Mouse (Mus musculus) lung, postnatal 36 days (tissue): Measurements from ENCODE around the gene Ier5.

Experiments
- DNase-seq: peaks from one replicate; pipeline ENCODE4 v3.0.0; 2022; ENCODE audit warnings: mixed read lengths

Gene Ier5

DNA sequence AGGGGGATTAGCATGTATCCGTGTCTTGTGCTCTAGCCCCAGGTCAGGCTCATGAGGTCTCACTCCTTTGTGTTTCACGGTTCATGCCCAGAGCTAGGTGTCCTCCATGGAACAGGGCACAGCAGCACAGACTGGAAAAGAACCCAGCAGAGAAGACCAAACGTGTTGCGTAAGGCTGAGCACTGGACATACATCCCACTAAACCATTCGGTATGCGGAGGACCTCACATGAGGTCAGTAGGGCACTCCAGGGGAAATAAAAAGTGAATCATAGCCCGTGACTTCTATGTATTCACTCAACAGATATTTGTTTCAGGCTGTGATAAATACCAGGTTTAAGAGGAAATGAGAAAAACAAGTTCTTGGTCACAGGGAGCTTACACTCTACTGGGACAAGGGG, 23.6 kb downstream of the Ier5 start:
- no peak for DNase-seq

DNA sequence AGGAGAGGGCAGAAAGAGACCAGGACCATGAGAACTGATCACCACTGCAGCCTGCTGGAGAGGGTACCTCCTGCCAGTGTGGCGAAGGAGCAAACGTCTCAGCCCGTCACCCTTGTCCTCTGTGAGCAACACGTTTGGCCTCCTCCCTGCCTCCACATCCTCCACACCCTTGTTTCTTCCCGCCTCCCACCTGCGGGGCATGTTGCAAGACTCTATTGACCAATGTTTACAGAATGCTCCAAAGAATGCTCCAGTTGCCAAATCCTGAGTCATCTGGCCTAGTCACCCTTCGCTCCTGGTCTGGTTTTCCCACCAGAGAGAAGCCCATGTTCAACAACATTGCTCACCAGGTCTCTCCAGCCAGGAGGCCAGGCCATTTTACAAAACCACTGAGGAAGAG, 24.6 kb downstream of the Ier5 start:
- DNase-seq = peak; percentile 93

DNA sequence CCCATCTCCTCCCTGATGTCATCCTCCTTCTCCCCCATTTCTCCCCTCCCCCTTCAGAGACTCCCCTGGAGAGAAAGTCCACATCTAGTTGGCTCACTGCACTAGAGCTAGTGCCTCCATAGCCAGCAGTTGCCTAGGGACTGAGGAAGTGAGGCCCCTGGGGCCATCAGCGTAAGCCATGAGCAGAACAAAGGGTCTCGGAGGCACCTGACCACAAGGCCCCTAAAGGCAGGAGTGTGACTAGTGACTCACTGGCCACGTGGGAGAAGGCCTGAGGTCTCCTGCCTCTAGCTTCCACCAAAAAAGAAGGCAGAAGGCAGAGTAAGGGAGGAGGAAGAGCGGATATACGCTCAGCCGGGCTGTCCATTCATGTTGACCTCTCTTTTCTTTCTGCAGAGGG, 25.5 kb downstream of the Ier5 start:
- no peak for DNase-seq

DNA sequence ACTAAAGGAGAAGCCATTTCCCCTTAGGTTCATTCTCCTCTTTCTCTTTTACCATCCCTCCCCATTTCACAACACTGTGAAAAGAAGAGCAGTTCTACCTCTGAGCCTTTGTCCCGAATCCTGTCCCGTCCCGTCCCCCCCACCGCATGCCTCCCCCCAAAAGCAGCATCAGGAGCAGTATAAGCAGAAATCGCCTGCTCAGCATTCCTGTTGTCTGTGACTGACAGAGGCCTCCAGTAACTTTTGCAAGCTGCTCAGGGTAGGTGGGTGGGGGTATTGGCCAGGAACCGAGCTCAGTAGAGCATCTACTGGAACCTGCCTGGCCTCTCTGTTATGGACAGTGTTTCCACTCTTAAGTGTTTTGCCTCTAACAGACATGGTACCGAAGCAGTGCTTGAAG, 26.3 kb downstream of the Ier5 start:
- DNase-seq = no peak

DNA sequence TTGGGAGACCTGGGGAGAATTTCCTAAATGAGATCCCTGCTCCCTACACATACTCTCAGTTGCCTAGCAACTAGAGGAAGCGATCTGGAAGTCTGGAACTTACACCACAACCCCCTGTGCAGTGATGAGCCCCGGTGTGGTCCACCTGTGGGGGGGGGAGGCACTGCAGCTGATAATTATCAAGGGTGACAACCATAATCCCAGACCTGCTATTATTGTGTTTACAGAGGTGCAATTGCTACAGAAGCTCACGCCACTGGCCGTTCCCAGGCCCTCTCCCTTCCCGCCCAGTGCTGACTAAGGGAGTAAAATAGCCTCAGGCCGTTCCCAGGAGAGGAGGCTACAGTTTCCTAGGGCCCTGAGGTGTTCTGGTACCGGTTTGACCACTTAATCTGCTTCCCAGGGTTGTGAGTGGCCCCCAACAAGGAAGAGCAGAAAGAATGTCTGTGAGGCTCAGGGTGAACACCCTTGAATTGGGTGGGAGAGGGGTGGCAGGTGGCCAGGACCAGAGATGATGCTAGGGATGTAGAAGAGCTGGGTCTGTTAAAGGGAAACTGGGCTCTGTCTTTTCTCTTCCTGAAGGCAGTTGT, 28.1 kb downstream of the Ier5 start:
- no peak for DNase-seq

DNA sequence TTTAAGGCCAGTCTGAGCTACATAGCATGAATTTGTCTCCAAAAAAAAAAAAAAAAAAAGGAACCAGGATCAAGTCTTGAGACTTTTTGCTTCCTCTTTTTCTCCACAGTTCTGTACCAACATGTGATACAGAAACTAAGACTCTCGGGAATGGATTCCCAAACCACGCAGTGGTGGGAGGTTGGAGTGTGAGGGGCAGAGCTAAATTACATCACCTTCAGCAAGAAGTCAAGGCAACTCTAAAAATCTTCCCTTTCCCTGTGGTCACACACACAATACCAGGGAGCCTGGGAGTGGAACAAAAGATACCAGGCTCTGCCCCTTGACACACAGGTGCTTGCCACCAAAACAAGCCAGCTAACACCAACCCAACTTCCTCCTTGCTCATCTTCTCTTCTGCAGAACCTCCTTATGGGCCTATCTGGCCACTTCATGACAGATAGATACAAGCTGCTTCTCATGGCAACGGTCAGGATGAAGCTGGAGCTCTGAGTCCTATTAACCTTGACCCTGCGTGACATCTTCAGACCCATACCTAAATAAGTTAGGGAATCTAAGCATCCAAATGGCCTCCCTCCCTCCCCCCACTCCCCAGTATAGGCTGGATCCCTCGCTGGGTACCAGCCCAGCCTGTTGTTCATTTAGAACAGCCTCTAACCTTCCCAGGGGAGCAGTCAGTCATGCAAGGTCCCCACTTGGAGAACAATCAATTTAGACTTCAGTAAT, 28.7 kb downstream of the Ier5 start:
- no peak for DNase-seq

DNA sequence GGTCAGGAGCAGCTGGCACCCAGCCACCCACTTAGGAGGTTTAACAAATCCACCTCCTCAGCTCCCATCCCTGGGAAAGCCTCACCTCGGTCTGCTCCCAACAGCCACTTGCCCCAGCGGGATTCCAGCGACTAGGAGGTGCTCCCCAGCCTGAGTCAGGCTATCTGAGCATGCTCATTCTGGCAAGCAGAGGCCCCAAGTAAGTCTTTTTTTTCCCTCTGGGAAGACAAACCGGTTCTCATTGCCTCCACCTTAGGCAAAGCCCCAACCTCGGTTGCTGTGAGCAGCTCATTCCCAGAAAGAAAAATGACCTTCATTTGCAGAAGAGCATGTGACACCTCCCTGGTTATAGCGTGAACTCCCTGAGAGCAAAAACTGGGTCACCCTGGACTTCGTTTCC, 29.7 kb downstream of the Ier5 start:
- no peak for DNase-seq

DNA sequence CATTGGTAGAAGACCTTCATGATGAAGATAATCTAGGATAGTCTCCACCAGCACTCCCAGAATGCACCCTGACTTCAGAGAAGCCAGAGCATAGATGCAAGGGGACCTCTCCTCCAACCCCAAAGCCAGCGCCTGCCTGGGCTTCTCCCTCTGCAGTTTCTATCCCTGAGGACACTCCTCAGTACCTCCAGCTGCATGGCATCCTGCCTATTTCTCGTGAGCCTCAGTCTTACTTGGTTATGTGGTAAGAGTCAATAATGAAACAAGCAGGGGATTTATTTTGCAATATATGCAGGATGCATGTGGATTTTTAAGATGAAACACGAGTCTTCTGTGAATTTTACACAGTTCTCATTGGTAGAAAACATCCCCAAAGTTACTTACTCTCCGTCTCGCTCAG, 33.2 kb downstream of the Ier5 start:
- DNase-seq = no peak

DNA sequence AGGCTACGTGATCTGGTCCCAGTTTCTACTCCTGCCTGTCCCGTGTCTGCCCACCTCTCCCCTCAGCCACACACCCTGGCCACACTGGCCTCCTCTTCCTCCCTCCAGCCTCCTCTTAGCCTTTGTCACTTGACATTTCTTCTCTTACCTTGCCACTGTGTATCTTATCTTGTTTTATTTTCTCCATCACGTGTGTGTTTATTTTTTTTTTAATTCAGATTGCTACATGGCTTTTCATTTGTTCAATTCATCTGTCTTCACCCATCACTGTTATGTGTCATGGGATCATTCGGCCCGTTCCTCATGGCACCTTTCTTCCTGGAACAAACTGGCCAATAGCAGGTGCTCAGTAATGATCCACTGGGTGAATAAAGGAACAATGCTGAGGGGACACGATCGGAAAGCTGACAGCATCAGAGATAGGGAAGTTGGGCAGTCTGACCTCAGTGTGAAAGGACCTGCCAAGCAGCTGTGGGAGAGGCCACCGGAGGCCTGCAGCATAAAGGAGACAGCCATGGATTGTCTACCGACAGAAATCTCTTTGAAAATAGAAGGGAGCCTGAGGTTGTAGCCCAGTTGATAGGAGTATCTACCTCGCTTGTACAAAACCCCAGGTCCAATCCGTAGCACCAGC, 34.3 kb downstream of the Ier5 start:
- no peak for DNase-seq

DNA sequence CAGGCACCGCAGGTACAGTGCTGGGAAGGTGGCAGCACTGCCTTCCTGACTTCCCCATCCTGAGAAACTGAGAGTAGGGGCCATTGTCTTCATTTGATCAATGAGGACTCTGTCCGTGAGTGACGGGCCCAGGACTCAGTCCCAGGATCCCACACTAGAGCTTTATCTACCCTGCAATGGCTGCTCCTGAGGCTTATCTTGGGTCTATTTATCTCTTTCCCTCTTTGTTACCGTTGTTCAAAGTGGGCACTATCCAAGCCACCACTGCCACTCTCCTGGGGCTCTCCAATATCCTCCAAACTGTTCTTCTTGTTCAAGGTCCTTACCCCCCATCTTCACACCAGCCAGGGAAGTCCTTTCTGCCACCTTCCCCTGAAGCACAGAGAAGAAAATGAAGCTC, 34.8 kb downstream of the Ier5 start:
- DNase-seq = no peak

DNA sequence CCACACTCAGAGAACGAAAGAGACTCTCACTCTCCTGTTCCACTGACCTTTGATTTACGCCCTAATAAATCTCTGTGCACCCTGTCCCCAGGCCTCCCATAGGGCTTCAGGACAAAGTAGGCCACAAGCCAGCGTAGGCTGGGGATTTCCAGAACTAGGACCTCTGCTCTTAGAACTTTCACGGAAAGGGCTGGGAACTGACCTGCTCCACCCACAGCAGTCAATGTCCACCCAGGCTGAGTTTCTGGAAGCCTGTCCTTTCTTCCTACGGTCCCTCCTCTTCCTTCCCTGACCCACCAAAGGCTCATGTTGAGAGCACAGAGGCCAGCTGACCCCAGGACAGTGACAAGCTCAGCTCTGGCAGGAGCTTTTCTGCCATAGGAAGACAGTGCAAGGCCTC, 35.3 kb downstream of the Ier5 start:
- DNase-seq = no peak

DNA sequence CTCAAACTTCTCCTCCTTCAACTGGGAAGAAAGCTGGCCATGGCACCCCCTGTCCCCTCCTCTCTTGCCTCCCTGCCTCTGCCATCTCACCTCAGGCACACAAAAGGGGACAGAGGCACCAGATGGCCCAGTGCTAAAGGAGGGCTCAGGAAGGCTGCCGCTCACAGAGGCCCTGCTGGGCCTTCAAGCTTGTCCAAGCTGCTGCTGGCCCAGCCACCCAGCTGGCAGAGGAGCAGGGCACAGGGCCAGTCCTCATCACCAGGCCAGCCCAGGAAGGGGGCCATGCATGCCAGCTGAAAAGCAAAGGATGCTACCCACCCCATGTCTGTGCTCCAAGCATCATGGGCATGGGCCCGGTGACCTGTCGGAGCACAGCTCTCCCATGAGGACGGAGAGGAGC, 36.5 kb downstream of the Ier5 start:
- DNase-seq = no peak

DNA sequence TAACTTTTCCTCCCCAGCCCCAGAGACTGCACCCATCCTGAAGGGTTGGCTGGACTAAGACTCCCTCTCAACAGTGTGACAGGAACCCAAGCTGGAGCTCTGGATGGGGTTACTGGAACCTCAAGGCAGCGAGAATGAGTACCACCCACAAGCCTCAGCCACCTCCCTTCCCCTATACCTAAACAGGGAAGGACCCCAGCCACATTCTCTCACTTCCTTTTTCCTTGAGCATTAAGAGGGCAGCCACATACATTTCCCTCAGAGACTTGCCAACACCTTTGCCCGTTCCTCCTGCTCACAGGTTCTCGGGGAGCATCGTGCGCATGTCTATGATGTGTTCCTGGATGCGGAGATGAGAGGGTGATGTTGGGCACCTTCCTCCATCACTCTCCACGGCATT, 37.4 kb downstream of the Ier5 start:
- no peak for DNase-seq

DNA sequence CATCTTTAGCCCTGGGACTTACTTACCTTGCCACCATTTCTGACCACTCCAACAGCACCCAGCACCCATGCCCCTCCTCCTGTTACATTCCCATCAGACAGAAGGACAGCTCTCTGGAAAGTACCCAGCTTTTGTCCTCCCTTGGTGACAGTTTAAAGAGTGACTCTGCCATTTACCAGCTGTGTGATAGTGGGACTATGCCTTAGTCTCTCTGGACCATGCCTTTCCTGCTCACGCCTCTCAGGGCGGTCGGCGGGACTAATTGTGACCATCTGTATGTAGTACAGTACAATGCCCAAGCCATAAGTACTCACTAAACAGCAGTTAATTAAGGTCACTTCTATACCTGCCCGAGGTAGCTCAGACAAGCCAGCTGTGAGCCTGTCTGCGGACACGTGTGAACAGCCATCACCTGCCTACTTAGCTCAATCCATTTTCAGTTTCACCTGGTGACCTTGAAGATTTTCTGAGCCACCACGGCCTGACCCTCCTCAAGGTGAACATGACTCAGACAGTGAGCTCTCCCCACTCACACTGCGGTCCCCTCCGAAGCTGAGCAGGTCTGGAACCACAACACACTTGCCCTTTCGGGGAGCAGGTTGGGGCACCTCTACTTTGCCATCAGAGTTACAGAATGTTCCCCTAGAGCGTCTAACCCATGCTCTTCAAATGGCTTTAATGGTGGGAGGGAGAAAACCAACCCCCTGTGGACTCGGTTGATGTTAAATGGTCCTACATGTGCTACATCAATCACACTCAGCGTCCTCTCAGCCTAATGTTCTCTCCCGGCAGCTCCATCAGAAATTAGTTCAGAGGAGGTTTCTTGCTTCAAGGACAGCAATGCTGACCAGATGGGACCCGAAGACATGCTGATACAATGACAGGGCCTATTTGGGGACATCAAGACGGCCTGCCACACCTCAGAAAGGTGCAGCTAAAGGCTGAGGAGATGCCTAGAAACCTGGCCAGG, 38.3 kb downstream of the Ier5 start:
- DNase-seq = no peak

DNA sequence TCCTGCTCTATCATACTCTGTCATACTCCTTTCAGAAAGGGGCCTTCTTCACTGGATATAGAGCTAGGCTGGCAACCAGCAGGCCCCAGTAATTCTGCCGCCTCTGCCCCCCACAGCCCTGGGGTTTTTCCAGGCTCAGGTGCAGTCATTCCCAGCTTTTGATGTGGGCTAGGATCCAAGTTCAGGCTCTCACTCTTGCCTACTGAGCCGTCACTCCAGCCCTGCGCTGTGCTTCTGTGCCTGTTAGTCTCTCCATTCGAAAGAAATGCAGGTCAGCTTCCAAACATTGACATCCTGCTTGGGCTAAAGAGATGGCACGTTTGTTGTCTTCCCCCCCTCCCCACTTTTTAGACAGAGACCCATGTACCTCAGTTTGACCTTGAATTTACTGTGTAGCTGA, 39.2 kb downstream of the Ier5 start:
- no peak for DNase-seq

DNA sequence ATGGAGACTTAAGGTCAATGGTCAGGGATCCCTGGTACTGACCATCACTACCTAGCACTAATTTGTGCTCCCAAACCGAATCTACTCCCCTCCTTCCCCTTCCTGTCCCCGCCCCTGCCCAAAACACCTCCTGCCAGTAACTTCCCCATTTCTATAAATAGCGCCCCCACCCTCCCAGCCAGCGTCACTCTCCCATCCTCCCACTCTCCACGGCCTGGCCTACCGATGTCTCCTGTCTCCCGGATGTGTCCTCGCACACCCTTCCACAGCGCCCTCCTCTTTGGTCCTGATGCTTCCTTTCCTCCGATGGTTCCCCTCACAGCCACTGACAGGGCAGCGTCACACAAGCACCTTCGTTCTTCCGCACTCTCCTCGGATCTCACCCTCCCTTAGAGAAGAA, 39.9 kb downstream of the Ier5 start:
- peak; percentile 81 for DNase-seq

DNA sequence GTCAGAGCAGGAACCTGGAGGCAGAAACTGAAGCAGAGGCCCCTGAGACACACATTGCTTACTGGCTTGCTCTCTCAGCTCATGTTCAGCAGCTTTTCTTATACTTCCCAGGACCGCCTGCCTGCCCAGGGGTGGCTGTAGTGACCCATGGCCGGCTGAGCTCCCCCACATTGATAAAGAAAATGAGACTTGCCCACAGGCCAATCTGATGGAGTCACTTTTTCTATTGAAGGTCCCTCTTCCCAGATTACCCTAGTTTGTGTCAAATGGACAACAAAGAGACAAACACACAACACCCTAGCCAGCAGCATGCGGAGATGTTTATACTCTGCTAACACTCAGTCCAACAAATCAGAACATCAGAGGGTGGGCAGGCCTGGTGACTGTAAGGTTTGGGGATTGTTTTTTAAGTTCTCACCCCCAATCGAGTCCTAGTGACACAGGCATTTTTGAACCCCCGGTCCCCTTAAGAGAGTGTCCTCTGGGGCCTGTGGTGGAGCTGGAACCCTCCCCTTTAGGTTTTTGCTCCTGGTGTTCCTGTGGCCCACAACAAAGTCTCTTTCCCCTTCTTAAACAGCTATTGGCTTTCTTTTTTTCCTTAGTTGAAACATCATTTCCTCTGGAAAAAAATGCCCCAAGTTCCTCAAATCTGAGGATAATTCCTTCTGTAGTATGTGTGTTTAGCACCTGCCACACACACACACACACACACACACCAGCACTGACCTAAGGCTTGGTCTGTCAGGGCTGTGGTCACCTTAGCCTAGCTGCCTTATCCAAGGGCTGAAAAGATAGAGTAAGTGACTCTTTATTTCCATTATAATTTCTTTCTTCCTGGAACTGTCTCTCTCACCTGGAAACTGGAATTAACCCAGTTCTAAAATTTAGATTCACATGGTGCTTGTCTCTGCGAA, 41.1 kb downstream of the Ier5 start:
- DNase-seq = no peak

DNA sequence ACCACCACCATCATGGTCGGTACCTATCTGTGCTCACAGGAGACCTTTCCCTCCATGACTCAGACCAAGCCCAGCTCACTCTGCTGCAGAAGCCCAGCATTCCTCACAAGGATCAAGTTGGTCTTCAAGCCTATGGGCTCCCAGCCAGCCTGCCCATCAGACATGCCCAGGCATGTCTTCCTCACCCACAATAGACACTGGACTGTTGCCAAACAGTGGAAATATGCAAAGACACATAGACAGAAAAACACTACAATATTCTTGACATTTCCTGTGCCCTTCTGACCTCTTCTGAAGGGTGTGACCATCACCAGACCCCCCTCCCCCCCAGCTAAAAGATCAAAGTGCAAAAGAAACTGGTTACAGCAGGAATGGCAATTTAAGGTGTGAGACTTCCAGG, 43.3 kb downstream of the Ier5 start:
- DNase-seq = no peak

DNA sequence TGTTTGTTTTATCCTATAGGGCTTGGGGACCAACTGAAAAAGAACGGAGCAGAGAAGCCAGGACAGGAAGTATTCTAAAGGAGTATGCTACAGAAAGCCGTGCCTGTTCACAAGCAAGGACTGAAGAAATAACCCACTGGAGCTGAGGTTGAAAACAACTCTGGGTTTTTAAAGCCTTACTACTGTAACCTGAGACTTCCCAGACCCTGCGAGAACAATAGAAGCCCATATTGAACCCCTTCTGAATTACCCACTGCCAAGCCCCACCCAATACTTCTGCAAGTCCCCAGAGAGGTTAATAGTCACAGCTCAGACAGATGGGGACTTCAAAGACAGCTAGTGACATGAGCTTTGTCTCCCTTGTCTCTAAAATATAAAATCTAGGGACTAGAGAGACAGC, 44.4 kb downstream of the Ier5 start:
- no peak for DNase-seq

DNA sequence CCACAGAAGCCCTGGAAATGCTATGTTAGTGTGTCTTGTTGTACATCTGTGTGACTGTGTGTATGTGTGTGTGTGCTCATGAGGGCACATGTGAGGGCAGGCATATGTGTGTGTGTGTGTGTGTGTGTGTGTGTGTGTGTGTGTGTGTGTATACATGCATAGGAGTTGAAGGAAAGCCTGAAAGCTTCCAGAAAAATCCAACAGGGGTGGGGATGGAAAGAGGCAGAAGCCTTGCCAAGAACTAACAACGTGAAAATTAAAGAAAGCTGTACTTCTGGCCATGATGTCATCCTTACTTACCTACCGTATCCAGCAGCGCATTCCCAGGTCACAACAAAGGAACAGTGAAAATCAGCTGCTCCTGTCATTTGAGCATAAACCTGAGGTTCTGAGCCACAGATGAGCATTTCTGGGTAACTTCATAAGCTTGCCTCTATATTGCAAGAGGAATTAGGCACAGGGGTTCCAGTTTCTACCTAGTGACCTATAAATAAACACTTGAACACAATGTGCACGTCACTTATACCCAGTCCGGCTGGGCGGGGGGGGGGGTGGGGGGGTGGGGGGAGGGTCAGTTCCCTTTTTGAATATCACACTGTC, 45.0 kb downstream of the Ier5 start:
- no peak for DNase-seq

DNA sequence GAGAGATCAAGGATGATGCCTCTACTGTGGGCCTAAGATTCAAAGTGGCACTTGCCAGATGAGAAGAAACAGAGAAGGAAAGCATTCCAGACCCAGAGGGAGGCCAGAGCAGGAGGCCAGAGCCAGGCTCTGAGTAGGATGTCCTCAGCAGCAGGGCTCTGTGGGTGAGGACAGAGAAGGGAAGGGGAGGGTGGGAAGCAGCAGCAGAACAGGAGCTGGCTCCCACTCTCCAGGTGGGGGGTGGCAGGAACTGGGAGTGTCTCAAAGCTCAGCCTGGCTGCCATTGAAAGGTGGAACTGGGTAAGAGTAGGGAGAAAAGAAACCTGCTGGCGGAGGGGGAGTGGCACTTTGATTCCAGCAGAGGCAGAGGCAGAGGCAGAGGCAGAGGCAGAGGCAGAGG, 46.1 kb downstream of the Ier5 start:
- DNase-seq = no peak

DNA sequence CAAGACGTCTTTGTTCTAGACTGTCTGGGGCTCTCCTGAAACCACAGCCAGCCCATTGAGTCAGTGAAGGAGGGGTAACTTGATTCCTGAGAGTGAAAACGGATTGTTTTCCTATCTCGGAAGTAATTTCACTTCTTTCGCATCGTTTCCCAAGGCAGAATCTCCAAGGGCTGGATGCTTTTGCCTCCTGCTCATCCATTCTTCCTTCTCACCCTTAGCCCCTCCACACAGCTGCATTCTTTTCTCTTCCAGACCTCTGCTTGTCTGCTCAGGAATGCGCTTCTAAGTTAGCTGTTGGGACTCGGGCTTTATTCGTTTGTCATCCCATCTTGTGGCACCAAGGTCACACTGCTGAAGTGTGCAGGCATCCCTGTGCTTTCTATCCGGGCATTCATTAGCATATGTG, 46.7 kb downstream of the Ier5 start:
- no peak for DNase-seq
